Mouse (Mus musculus) adrenal gland (tissue): Measurements from ENCODE around the gene Ptprg.

Experiments used
- intact Hi-C: fragments of 180-260 bp; cut with DNase I; formaldehyde crosslinking; loops from one replicate; pipeline ENCODE4 v1.15.1; 2025
- long read RNA-seq, 2 experiments: library from polyadenylated mRNA; unstranded; transcript quantifications; one replicate each; pipeline ENCODE4 v2.0.0; 2020; ENCODE audit warnings: borderline replicate concordance in 1 of 2; ENCODE audit not compliant: insufficient replicate concordance in 1 of 2

Ptprg gene
- long read RNA-seq, experiment 1, partial matches to known transcripts, result 2 of 15 reads
- long read RNA-seq, experiment 1, other reads (novel, unspliced or antisense), result 13 of 15 reads
- long read RNA-seq, experiment 2, partial matches to known transcripts, result 3 of 15 reads
- long read RNA-seq, experiment 2, other reads (novel, unspliced or antisense), result 12 of 15 reads

DNA sequence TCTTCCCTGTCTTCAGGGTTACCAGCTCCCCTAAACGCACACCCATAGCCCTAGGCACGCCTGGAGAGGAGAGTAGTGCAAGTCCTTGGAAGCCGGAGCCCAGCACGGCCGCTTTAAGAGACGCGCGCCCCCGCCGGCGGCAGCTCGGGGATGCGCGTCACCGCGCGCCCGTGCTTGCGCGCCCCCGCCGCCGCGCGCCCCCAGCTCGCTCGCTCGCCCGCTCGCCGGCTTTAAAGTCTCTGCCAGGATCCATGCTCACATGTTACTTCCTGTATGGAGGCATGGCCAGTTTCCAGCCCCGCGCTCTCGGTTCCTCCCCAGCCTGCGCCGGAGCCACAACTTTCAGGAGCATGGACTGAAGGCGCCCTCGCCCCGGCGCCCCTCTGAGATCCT, at the start of gene Ptprg:
TSS of gene Ptprg (plus strand) at position 260 of the 393 bp plus-strand sequence.
- intact Hi-C loops, result loop anchor here (10.0 kb wide), 1 partner anchor 272 kb away; no protein-coding TSS in a partner anchor

DNA sequence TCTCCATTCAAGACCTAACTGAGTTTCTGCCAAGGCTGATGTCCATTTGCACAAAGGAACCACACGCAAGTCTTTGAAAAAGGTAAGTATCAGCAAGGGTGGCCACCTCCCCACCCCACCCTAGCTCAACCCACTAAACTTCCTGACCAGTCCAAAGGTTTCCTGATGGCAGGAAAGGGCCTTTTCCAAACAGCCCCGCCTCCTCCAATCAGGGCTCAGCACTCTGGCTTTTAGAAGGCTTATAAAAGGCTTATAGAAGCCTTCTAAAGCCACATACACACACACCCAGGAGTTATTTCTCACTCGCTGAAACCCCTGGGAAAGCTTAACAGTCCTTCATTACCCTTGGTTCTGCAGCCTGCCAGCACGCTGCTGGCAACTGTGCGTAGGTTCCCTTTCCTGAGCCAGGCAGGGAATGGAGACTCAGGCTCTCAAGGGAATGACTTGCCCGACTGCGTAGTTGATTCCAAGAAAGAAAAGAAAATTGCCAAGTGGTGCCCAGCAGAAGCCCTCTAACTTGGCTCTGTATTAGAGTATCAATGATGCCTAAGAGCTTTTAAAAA, 49.4 kb upstream of the Ptprg start:
- intact Hi-C loops, result no loop called here

DNA sequence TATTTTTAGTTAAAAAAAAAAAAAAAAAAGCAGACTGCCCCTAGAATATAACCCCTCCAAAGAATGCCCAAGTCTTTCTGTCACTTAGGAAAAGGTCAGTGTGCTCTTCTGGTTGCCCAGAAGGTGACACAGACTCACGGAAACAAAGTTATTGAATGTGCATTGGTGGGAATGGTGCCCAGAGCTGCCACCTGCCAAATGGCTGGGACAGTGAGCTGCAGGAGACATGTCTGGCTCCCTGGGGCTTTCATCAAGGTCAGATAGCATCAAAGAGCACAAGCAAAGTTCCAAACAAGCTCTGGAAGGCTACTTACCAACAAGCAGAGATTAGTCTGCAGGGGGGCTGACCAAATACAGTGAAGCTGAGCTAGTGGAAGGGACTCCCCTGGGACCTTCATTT, 43.2 kb upstream of the Ptprg start:
- intact Hi-C loops, result no loop called here

DNA sequence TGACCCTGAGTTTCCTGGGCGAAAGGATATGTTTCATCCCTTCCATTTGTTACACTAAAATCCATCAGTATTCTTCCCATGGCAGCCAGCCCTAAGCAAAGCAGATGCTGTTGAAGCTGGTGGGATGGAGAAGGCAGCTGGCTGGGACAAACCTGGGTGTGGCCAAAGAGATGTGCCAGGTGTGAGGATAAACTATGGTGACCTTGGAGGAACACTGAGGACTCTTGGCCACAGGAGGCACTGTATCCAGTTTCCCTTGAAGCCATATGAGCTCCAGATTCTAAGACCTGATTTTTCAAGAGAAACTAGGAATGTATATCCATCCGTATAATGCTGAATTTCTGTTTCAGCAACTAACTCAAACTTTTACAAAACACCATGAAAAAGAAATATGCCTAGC, 34.2 kb upstream of the Ptprg start:
- intact Hi-C loops, result no loop called here

DNA sequence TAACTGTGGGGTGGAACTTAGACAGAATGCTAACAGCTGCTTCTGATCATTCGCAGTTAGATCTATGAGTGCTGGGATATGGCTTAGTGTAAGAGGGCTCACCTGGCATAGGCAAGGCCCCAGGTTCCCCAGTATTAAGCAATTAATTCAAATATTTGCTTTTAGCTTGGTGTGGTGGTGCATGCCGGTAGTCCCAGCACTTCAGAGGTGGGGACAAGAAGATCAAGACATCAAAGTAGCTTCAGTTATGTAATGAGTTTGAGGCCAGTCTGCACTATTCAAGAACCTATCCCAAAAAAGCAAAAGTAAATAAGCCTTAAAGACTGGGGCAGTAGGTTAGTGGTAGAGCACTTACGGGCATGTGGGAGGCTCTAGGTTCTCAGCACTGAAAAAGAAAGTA, 30.3 kb upstream of the Ptprg start:
- intact Hi-C loops, result no loop called here

DNA sequence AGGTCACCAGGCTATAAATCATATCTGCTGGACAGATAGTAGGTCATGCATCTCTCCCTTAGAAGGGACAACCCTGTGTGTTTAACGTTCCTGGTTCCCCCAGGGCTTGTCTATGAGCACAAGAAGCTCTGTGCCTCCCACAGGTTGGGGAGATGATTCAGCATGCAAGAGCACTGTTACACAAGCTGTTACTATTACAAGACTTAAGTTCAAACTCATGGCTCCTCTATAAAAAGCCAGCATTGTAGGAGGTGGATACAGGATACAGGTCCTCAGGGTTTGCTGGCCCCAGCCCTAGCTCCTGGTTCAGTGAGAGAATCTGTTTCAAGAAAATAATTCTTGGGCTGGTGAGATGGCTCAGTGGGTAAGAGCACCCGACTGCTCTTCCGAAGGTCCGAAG, 23.7 kb upstream of the Ptprg start:
- intact Hi-C loops, result no loop called here

DNA sequence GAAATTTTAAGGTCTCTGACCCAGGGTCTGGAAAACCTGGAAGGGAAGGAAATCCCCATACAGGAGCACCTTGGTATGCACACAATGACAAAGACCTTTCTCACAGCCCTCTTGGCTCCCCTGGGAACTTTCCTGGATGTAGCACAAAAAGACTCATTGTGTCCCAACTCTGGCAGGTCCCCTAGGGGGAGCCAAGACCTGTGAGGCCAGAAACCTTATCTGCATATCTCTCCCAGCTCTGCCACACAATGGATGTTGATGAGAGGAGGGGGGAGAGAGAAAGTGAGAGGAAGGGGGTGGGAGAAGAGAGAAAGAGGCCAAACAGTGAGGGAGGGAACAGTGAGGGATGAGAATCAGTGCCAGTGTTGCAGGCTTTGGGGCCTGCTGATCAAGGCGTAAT, 18.9 kb upstream of the Ptprg start:
- intact Hi-C loops, result loop anchor here (10.0 kb wide), 1 partner anchor 610 kb away; no protein-coding TSS in a partner anchor

DNA sequence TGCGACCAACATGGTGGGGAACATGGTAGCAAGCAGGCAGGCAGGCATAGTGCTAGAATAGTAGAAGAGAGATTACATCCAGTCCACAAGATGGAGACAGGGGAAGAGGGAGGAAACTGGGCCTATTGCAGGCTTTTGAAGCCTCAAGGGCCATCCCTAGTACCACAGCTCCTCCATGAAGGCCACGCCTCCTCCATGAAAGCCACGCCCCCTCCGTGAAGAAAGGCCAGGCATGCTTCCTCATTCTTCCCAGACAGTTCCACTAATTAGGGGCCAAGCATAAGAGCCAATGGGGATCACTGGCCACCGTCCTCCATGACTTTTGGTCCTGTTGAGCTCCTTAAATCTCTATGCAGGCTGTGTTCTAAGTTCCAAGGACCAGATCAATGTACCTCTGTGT, 17.2 kb upstream of the Ptprg start:
- intact Hi-C loops, result loop anchor here (10.0 kb wide), 1 partner anchor 609 kb away; no protein-coding TSS in a partner anchor

DNA sequence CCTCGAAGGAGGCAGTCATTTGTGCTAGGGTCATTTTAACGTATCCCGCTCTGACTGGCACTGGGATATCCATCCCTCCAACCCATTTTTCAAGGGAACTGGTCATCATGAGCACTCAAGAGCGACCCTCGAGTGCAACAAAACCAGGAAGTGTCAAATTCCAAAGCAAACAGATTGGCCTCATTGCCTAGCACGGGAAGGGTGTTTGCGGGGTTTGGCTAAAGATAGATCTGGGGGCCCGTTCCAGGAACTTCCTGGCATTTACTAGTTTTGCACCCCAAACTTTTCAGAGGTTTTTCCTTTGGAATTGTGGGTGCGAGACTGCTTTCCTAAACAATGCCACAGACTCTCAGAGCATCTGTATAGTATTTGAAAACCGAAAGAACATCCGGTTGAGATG, 1.4 kb upstream of the Ptprg start:
- intact Hi-C loops, result loop anchor here (10.0 kb wide), 1 partner anchor 273 kb away; no protein-coding TSS in a partner anchor

- intact Hi-C loops, result loop anchor here (10.0 kb wide), 1 partner anchor 272 kb away; no protein-coding TSS in a partner anchor
Observed at GRCm38 (mm10) chr14:11552521-11553272, 635 bp upstream of the Ptprg start.

GRCm38 (mm10) chr14:11553679-11554305, 460 bp downstream of the Ptprg start:
- intact Hi-C loops, result loop anchor here (10.0 kb wide), 1 partner anchor 271 kb away; no protein-coding TSS in a partner anchor

GRCm38 (mm10) chr14:11554306-11555041, 1.1 kb downstream of the Ptprg start:
- intact Hi-C loops, result loop anchor here (5.0 to 10.0 kb wide), 2 partner anchors 83 to 270 kb away; no protein-coding TSS in a partner anchor

- intact Hi-C loops, result loop anchor here (5.0 to 10.0 kb wide), 2 partner anchors 82 to 270 kb away; no protein-coding TSS in a partner anchor
Observed at GRCm38 (mm10) chr14:11555061-11555501, 1.7 kb downstream of the Ptprg start.

GRCm38 (mm10) chr14:11555521-11556355, 2.4 kb downstream of the Ptprg start:
- intact Hi-C loops, result loop anchor here (5.0 to 10.0 kb wide), 2 partner anchors 82 to 269 kb away; no protein-coding TSS in a partner anchor

GRCm38 (mm10) chr14:11556356-11557130, 3.2 kb downstream of the Ptprg start:
- intact Hi-C loops, result loop anchor here (5.0 to 10.0 kb wide), 2 partner anchors 81 to 268 kb away; no protein-coding TSS in a partner anchor

DNA sequence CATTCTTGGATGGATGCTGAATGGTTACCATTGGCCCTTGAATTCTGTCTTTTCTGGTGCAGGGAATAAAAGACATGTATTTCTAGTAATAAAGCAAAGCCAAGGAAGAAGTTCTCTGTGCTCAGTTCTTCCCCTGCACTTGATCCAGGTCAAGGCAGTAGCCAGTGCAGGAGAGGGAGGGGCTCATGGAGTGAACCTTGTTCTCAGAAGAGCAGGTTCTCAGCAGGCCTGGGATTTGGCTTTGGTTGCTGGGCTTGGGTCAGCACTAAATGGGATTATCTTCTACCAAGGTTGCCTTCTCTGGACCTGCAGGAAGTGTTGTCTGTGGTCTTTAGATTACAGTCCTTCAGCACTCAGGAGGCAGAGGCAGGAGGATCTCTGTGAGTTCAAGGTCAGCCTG, 5.2 kb downstream of the Ptprg start:
- intact Hi-C loops, result loop anchor here (5.0 to 10.0 kb wide), 2 partner anchors 79 to 266 kb away; no protein-coding TSS in a partner anchor

- intact Hi-C loops, result no loop called here
Observed at GRCm38 (mm10) chr14:11560641-11561232, 7.4 kb downstream of the Ptprg start.

DNA sequence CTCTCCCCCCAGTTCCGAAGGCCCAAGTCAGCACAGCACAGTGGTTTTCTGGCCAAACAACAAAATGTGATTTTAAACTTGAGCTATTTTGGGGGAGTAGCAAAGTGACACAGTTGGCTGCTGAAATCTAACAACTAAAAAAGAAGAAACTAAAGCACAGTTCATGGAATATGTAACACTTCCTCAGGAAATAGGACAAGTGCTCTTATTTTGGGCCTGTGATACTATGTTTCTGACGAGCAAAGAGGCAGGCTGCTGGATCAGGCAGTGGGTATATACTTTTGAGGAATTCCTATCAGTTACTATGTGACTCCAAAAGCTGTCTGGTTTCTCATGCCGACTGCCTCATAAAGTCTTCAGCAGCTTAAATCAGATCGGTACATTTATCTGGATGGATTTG, 8.1 kb downstream of the Ptprg start:
- intact Hi-C loops, result no loop called here
